Mouse (Mus musculus) spleen, adult 2 months (tissue): ENCODE data around the gene Pxmp4.

Source experiments
- CTCF ChIP-seq: fragments of 200-500 bp; IDR thresholded peaks from 2 replicates; pipeline ENCODE4 v1.5.1; 2011; ENCODE audit warnings: mild to moderate bottlenecking, inconsistent platforms; ENCODE audit not compliant: insufficient read depth, insufficient read length, insufficient replicate concordance; ENCODE audit errors: extremely low read depth
- POLR2A ChIP-seq: fragments of 200-500 bp; IDR thresholded peaks from 2 replicates; pipeline ENCODE4 v1.6.1; 2011; ENCODE audit warnings: low read depth, low read length, inconsistent platforms

DNA sequence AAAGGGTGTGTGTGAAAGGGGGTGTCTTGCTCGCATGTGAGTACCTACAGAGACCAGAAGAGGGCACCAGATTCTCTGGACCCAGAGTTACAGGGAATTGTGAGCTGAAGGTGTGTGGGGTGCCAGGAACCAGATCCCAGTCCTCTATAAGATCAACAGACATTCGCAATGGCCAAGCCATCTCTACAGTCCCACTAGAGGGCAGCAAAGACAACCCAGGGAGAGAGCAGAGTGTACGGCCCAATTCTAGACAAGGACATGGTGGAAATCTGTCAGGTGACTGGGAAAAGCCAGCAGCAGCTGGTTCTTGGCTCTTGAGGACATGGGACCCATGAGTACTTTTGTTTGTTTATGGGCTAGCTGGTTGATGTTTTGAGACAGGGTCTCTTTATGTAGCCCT, 10.5 kb downstream of the Pxmp4 start:
- no peak for TF ChIP-seq POLR2A
- peak; percentile 67; the same call in 1 of the 2 replicates for TF ChIP-seq CTCF
